Mouse (Mus musculus): ENCODE measurements around the gene Tmem95.

GRCm38 (mm10) chr11:69894671-69895070 lies 16.9 kb upstream of the Tmem95 start:
- TF ChIP-seq POLR2A (IDR thresholded peaks at IDR 0.05; ENCODE audit: low read depth, low read length) (no peak), CTCF (IDR thresholded peaks at IDR 0.05; ENCODE audit: borderline replicate concordance, insufficient read depth, low read length) (no peak)

All from embryonic fibroblast, embryonic 13.5 days (primary cell).